Mouse (Mus musculus) spleen, adult 2 months (tissue): ENCODE measurements around the gene Edem2.

Source experiments
- CTCF ChIP-seq: fragments of 200-500 bp; IDR thresholded peaks from 2 replicates; pipeline ENCODE4 v1.5.1; 2011; ENCODE audit warnings: mild to moderate bottlenecking, inconsistent platforms; ENCODE audit not compliant: insufficient read depth, insufficient read length, insufficient replicate concordance; ENCODE audit errors: extremely low read depth
- POLR2A ChIP-seq: fragments of 200-500 bp; IDR thresholded peaks from 2 replicates; pipeline ENCODE4 v1.6.1; 2011; ENCODE audit warnings: low read depth, low read length, inconsistent platforms

- TF ChIP-seq CTCF (no peak), POLR2A (no peak)
Observed at GRCm38 (mm10) chr2:155720585-155720984, 8.7 kb downstream of the Edem2 start.
